Comparison of ENCODE assay signal across 19 mouse cellular contexts in genomic region chr11:104058600-104058999, GRCm38 (mm10).
"Had no signal": no experiment of that assay in that cellular context is flagged by ENCODE, and none has a peak within 500 bp of the region (broad histone marks: within the 10 kb centered on the region; RNA-seq: fewer than 3 reads in every experiment).

No protein-coding gene starts in this region.

- H3K27ac ChIP-seq: limb, embryonic 15.5 days; lung, embryonic 15.5 days; midbrain, embryonic 10.5 days; midbrain, embryonic 12.5 days; neural tube, embryonic 13.5 days; neural tube, embryonic 15.5 days; stomach, embryonic 15.5 days; stomach, postnatal 0 days had no signal

- H3K27me3 ChIP-seq: limb, embryonic 15.5 days; lung, embryonic 15.5 days; midbrain, embryonic 12.5 days; neural tube, embryonic 13.5 days; neural tube, embryonic 15.5 days; stomach, embryonic 15.5 days had no signal

- H3K4me3 ChIP-seq: limb, embryonic 15.5 days; lung, embryonic 15.5 days; midbrain, embryonic 10.5 days; midbrain, embryonic 12.5 days; myocyte; neural tube, embryonic 13.5 days; neural tube, embryonic 15.5 days; stomach, embryonic 15.5 days had no signal

- H3K9ac ChIP-seq: limb, embryonic 15.5 days; lung, embryonic 15.5 days; midbrain, embryonic 12.5 days; neural tube, embryonic 13.5 days; neural tube, embryonic 15.5 days; stomach, embryonic 15.5 days had no signal

- ATAC-seq: lung, postnatal 0 days; midbrain, embryonic 16.5 days had no signal

- H3K9me3 ChIP-seq: limb, embryonic 15.5 days; lung, embryonic 15.5 days; midbrain, embryonic 10.5 days; midbrain, embryonic 12.5 days; neural tube, embryonic 13.5 days; neural tube, embryonic 15.5 days; stomach, embryonic 15.5 days had no signal

- DNase-seq: lung, adult 2 months; lung, postnatal 14 days; lung, postnatal 36 days; midbrain, embryonic 14.5 days; right cerebral cortex, postnatal 14 days; thymus, adult 2 months; thymus, postnatal 25 days; thymus, postnatal 4 days had no signal

- H3K4me2 ChIP-seq: limb, embryonic 15.5 days; lung, embryonic 15.5 days; midbrain, embryonic 12.5 days; neural tube, embryonic 13.5 days; neural tube, embryonic 15.5 days; stomach, embryonic 15.5 days had no signal

- H3K4me1 ChIP-seq: limb, embryonic 15.5 days; lung, embryonic 15.5 days; neural tube, embryonic 15.5 days; stomach, embryonic 15.5 days had no signal

- H3K36me3 ChIP-seq: limb, embryonic 15.5 days; lung, embryonic 15.5 days; midbrain, embryonic 10.5 days; midbrain, embryonic 12.5 days; neural tube, embryonic 13.5 days; neural tube, embryonic 15.5 days; stomach, embryonic 15.5 days had no signal
